Mouse (Mus musculus): Measurements from ENCODE around the gene Piwil1. TPM values are rescaled to one million over a fixed set of nuclear protein-coding genes. Genes with fewer than 3 reads are reported as not detected.

Gene Piwil1
- total and polyA plus RNA-seq, 3 experiments = 0.08 TPM; not detected in 2

DNA sequence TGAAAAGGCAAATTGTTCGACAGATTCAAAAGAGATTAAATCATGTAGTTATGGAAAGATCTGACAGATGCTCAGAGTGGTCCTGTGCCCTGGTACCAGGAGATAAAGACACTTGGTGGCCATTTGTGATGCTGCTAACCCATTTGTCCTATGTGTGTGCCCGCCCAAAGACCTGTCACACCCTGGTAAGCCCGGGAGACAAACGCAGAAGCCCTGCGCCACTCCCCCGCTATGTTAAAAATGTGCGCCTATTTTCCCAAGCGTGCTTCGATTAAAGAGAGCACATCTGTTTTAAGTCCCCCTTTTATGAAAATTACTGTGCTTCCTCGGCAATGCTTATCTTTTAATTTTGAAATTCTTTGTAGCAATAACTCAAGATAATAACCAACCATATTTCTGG is 1.4 kb downstream of the Piwil1 start:
- Histone ChIP-seq H3K27ac (no peak overlapping the region), H3K79me2 (replicated peaks; ENCODE audit: control insufficient read depth, insufficient read depth, low read length) (no peaks in the 10 kb centered on the region), H3K4me1 (ENCODE audit: control insufficient read depth, insufficient read depth, low read length) (no peaks in the 10 kb centered on the region), H3K9ac (ENCODE audit: low read depth, low read length) (no peak overlapping the region), H3K36me3 (ENCODE audit: control insufficient read depth, insufficient read depth, low read length) (no peaks in the 10 kb centered on the region), H3K4me3 (no peak overlapping the region), H3K27me3 (ENCODE audit: control insufficient read depth, insufficient read depth, low read length) (no peaks in the 10 kb centered on the region)
- WGBS = 34% methylated on average over 10 of the region's 10 CpGs
- DNase-seq = no peak
- TF ChIP-seq POLR2A (IDR thresholded peaks at IDR 0.05; ENCODE audit: insufficient read depth, low read depth, low read length) (no peak), EP300 (IDR thresholded peaks at IDR 0.05; ENCODE audit: insufficient read depth, low read depth, low read length) (no peak), CTCF (IDR thresholded peaks at IDR 0.05) (no peak)
- intact Hi-C loops (cut with DNase I) = no loop called here

DNA sequence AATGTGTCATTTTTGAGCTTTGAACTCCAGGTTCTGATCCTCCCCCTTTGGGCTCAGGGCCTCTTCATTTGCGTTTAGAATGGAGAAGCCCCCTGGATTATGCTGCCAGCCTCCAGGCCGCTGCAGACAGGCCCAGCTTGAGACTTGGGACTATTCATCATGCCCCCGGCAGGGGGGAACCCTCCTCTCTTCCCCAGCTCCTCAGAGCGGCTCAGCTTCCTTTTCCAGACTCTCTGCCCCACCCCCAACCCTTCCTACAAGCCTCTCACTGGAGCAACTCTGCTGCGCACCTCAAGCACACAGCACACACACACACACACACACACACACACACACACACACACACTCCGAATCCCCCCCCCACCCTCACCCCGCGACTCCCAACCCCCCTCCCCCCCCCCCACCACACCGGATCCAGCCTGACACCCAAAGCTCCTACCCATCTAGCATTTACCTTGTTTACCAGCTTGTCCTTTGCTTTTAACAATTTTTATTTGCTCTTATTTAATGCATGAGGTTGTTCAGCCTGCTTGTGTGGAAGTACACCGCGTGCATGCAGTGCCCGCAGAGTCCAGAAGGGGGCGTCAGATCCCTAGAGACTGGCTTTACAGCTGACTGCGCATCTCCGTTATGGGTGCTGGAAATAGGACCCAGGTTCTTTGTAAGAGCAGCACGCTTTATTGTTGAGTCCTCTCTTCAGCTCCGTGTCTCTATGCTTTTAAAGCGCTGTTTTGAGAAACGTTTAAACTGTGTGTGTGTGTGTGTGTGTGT is 2.0 kb downstream of the Piwil1 start:
- H3K4me1 ChIP-seq (ENCODE audit: control insufficient read depth, insufficient read depth, low read length) = no peaks in the 10 kb centered on the region
- H3K36me3 ChIP-seq (ENCODE audit: control insufficient read depth, insufficient read depth, low read length) = no peaks in the 10 kb centered on the region
- 31% methylated on average over 19 of the region's 19 CpGs for WGBS
- no peaks in the 10 kb centered on the region for H3K79me2 ChIP-seq (replicated peaks; ENCODE audit: control insufficient read depth, insufficient read depth, low read length)
- no peaks in the 10 kb centered on the region for H3K27me3 ChIP-seq (ENCODE audit: control insufficient read depth, insufficient read depth, low read length)
- H3K27ac ChIP-seq = no peak overlapping the region
- no peak for TF ChIP-seq EP300 (IDR thresholded peaks at IDR 0.05; ENCODE audit: insufficient read depth, low read depth, low read length)
- no peak for TF ChIP-seq CTCF (IDR thresholded peaks at IDR 0.05)
- no peak for TF ChIP-seq POLR2A (IDR thresholded peaks at IDR 0.05; ENCODE audit: insufficient read depth, low read depth, low read length)
- no peak overlapping the region for H3K9ac ChIP-seq (ENCODE audit: low read depth, low read length)
- H3K4me3 ChIP-seq = no peak overlapping the region
- intact Hi-C loops (cut with DNase I) = no loop called here
- DNase-seq = no peak

DNA sequence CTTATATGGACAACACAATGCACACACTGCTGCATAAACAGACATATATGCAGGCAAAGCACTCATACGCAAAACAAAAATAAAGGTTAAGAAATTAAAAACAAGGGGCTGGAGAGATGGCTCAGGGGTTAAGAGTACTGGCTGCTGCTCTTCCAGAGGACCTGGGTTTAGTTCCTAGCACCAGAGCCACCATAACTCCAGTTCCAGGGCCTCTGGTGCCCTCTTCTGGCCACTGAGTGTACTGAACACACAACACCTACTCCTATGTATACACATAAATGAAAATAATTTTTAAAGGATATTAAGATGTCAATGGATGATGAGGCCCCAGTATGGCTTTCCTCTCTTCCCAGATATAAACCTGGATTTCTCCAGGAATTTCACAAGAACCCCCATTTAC is 4.1 kb downstream of the Piwil1 start:
- no peaks in the 10 kb centered on the region for H3K79me2 ChIP-seq (replicated peaks; ENCODE audit: control insufficient read depth, insufficient read depth, low read length)
- no peak overlapping the region for H3K9ac ChIP-seq (ENCODE audit: low read depth, low read length)
- WGBS = 92% methylated on average over 1 of the region's 1 CpGs

DNA sequence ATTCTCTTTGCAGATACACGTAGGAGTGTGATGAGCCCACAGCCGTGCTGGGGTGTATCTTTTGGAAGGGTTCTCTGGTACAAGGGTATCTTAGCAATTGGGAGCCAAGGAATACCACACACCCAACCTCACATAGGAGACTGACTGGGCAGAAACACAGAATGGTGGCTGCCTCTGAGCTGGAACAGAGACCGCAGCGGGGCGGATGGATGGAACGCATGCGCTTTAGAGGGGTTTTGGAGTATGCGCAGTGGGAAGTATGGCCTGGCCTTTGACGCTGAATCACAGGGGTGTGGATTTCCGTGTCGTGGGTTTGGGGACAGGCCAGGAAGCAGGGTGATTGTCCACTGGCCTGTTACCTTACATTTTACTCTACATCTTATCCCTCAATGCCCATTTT is 4.9 kb downstream of the Piwil1 start:
- intact Hi-C loops (cut with DNase I) = no loop called here
- no peaks in the 10 kb centered on the region for H3K4me1 ChIP-seq (ENCODE audit: control insufficient read depth, insufficient read depth, low read length)
- no peaks in the 10 kb centered on the region for H3K36me3 ChIP-seq (ENCODE audit: control insufficient read depth, insufficient read depth, low read length)
- no peaks in the 10 kb centered on the region for H3K27me3 ChIP-seq (ENCODE audit: control insufficient read depth, insufficient read depth, low read length)
- 90% methylated on average over 11 of the region's 11 CpGs for WGBS
- TF ChIP-seq POLR2A (IDR thresholded peaks at IDR 0.05; ENCODE audit: insufficient read depth, low read depth, low read length) (no peak), CTCF (IDR thresholded peaks at IDR 0.05) (no peak), EP300 (IDR thresholded peaks at IDR 0.05; ENCODE audit: insufficient read depth, low read depth, low read length) (no peak)
- H3K79me2 ChIP-seq (replicated peaks; ENCODE audit: control insufficient read depth, insufficient read depth, low read length) = no peaks in the 10 kb centered on the region
- H3K27ac ChIP-seq = no peak overlapping the region
- DNase-seq = no peak
- no peak overlapping the region for H3K9ac ChIP-seq (ENCODE audit: low read depth, low read length)
- H3K4me3 ChIP-seq = no peak overlapping the region

More for the DNA sequence above, 4.1 kb downstream of the Piwil1 start:
- DNase-seq = no peak
- TF ChIP-seq CTCF (IDR thresholded peaks at IDR 0.05) = no peak
- no peak for TF ChIP-seq EP300 (IDR thresholded peaks at IDR 0.05; ENCODE audit: insufficient read depth, low read depth, low read length)
- TF ChIP-seq POLR2A (IDR thresholded peaks at IDR 0.05; ENCODE audit: insufficient read depth, low read depth, low read length) = no peak
- intact Hi-C loops (cut with DNase I) = no loop called here
- Histone ChIP-seq H3K4me3 (no peak overlapping the region), H3K36me3 (ENCODE audit: control insufficient read depth, insufficient read depth, low read length) (no peaks in the 10 kb centered on the region), H3K27me3 (ENCODE audit: control insufficient read depth, insufficient read depth, low read length) (no peaks in the 10 kb centered on the region), H3K27ac (no peak overlapping the region), H3K4me1 (ENCODE audit: control insufficient read depth, insufficient read depth, low read length) (no peaks in the 10 kb centered on the region)

DNA sequence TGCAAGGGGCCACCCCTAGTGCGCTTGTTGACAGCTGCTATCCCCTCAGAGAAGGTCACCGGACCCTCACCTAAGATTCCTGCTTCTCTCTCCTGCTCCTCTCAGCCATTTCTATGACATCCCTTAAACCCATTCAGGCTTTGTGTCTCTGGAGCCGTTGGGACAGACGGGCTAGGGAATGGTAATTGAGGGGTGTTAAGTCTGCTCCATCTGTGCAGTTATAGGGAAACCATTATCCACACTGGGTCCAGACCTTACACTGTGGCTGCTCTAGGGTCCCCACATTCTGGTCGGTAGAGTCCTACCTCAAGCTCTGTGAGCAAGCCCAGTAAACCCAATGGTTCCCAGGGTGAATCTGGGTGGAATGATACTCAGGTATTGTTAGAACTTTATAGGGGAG is 6.6 kb downstream of the Piwil1 start:
- Histone ChIP-seq H3K79me2 (replicated peaks; ENCODE audit: control insufficient read depth, insufficient read depth, low read length) (no peaks in the 10 kb centered on the region), H3K4me3 (no peak overlapping the region), H3K9ac (ENCODE audit: low read depth, low read length) (no peak overlapping the region), H3K27ac (no peak overlapping the region), H3K4me1 (ENCODE audit: control insufficient read depth, insufficient read depth, low read length) (no peaks in the 10 kb centered on the region), H3K36me3 (ENCODE audit: control insufficient read depth, insufficient read depth, low read length) (no peaks in the 10 kb centered on the region), H3K27me3 (ENCODE audit: control insufficient read depth, insufficient read depth, low read length) (no peaks in the 10 kb centered on the region)
- no peak for DNase-seq
- intact Hi-C loops (cut with DNase I) = no loop called here
- TF ChIP-seq CTCF (IDR thresholded peaks at IDR 0.05) (no peak), EP300 (IDR thresholded peaks at IDR 0.05; ENCODE audit: insufficient read depth, low read depth, low read length) (no peak), POLR2A (IDR thresholded peaks at IDR 0.05; ENCODE audit: insufficient read depth, low read depth, low read length) (no peak)
- WGBS = 75% methylated on average over 5 of the region's 5 CpGs

DNA sequence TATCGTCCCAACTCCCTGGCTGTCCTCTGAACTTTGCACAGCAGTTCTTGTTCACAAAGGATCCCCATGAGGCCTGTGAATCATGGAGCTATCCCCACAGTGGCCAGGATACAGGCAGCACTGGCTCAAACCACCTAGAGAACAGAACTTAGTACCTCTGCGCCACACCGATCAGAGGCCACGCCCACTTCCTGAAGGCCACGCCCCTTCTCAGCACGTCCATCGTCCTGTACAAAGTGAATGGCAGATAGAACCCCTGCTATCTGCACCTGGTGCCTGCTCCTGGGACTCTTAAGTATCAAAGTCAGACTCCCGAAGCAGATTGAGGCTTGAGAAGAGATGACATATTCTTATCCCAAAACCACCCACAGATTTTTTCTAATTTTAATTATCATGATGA is 8.3 kb downstream of the Piwil1 start:
- Histone ChIP-seq H3K36me3 (ENCODE audit: control insufficient read depth, insufficient read depth, low read length) (no peaks in the 10 kb centered on the region), H3K9ac (ENCODE audit: low read depth, low read length) (no peak overlapping the region), H3K79me2 (replicated peaks; ENCODE audit: control insufficient read depth, insufficient read depth, low read length) (no peaks in the 10 kb centered on the region), H3K27ac (no peak overlapping the region), H3K4me1 (ENCODE audit: control insufficient read depth, insufficient read depth, low read length) (no peaks in the 10 kb centered on the region), H3K4me3 (no peak overlapping the region), H3K27me3 (ENCODE audit: control insufficient read depth, insufficient read depth, low read length) (no peaks in the 10 kb centered on the region)
- 13% methylated on average over 8 of the region's 8 CpGs for whole genome bisulfite sequencing
- TF ChIP-seq EP300 (IDR thresholded peaks at IDR 0.05; ENCODE audit: insufficient read depth, low read depth, low read length) = no peak
- TF ChIP-seq POLR2A (IDR thresholded peaks at IDR 0.05; ENCODE audit: insufficient read depth, low read depth, low read length) = no peak
- TF ChIP-seq CTCF (IDR thresholded peaks at IDR 0.05) = no peak
- no peak for DNase-seq
- intact Hi-C loops (cut with DNase I) = no loop called here

Data from heart, adult 2 months (tissue).